Comparison of ENCODE assay signal across 8 mouse cellular contexts in genomic region chr7:89363975-89364374, GRCm38 (mm10).
"Had no signal": no experiment of that assay in that cellular context is flagged by ENCODE, and none has a peak within 500 bp of the region (broad histone marks: within the 10 kb centered on the region; RNA-seq: fewer than 3 reads in every experiment).

No protein-coding gene starts in this region.

- ATAC-seq: liver, postnatal 0 days had no signal

- DNase-seq: kidney, adult 8-10 months; kidney, postnatal 25 days; liver; liver, embryonic 13.5 days; liver, postnatal 0 days; midbrain, embryonic 14.5 days; right cerebral cortex, postnatal 14 days; thymus, postnatal 14 days had no signal
